Mouse (Mus musculus): ENCODE data around the gene Tmem200a. TPM values are rescaled to one million over a fixed set of nuclear protein-coding genes. Genes with fewer than 3 reads are reported as not detected.

Tmem200a gene
- 0.64 and 1.5 TPM in 2 replicates for polyA plus RNA-seq (2016; fragmentation: Nextera tagmentation; extraction: Ambion mirVana)

DNA sequence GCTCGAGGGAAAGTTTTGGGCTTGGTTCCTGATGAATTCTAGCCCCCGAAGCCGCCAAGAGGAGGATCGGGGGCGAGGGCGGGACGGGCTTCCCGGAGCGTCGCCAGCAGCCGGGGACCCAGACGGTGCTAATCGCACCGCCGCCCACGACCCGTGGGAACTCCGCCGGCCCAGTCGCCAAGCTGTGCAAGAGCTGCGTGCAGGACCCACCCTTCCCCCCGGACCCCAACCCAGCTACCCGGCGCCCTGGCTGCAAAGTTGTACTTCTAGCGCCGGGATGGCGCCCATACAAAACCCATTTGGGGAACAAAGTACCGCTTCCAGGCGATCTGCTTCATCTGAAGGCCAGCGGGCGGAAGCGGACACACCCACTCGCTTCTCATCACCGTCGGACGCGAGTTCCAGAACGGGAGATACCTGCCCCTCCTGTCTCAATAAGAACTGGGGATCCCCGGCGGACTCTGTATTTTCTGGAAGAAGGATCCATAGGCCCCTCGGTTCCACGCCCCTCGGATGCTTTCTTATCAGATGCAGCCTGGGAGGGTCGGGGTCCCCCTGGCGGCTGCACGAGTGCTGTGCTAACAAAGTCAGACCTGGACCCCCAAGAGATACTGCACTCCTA lies at the start of gene Tmem200a:
TSS of gene Tmem200a (minus strand) at position 532 of the 622 bp plus-strand sequence.
- DNase-seq (ENCODE audit: low spot score): no peak
- Histone ChIP-seq H3K9me3 (no peaks in the 10 kb centered on the region), H3K4me3 (peak within 1 kb of the TSS; percentile 65), H3K27me3 (ENCODE audit: insufficient read depth, poor library complexity, severe bottlenecking) (peaks cover 33% of the 10 kb centered on the region), H3K27ac (peak within 1 kb of the TSS; percentile 42; the same call in 1 of the 2 replicates), H3K4me1 (peaks cover 9% of the 10 kb centered on the region), H3K36me3 (no peaks in the 10 kb centered on the region)
- WGBS: under 1% methylated on average over 46 of the region's 46 CpGs

DNA sequence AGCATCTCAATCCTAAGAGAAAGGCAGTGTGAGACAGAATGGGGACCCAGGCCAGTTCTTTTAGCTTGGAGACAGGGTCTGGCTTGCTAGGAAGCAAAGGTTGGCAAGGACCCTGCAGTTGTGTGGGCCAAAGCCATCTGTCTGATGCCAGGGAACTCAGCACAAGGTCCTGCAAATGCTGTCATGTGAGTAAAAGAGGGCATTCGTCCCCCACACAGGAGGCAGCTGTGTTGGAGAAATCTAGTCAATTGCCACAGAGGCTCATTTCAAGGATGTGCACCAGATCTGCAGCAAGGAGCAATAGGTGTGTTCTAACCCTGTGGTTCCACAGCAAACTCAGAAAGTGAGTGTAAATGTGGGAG lies 41.0 kb upstream of the Tmem200a start:
- WGBS: 63% methylated on average over 1 of the region's 1 CpGs
- H3K27ac ChIP-seq: no peak overlapping the region

DNA sequence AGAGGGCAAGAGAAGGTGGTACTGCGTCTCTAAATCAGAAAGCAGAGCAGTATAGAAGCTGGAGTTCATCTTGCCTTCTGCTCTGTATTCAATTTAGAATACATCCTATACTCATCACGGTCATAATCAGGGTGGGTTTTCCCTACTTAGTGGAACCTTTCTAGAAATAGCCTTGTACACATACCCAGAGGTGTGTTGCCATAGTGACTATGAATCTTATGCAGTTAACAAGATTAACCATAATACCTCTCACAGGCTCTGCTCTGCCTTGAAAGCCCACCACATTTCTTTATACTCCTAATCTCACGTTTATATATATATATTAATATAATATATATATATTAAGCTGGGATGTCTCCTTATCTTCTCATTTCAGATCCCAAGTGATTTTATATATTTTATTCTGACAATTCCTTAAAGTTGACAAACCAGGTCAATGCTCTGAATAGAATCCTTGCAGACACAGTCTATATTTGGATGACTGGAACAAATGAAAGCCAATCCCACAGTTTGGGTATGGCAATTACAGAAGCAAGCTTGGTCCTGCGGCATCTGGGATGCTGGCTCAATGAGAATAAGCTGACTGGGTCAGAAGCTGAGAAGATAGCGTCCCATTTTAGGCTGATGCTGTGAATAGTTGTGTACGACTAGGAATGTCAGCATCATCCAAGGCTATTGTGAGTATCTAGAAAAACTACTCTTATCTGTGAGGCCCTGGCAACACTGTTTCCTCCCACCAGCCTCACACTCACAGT lies 40.4 kb upstream of the Tmem200a start:
- Histone ChIP-seq H3K9me3 (no peaks in the 10 kb centered on the region), H3K4me1 (no peaks in the 10 kb centered on the region), H3K27ac (no peak overlapping the region), H3K27me3 (ENCODE audit: insufficient read depth, poor library complexity, severe bottlenecking) (no peaks in the 10 kb centered on the region), H3K36me3 (no peaks in the 10 kb centered on the region), H3K4me3 (no peak overlapping the region)
- 78% methylated on average over 6 of the region's 6 CpGs for WGBS
- no peak for DNase-seq (ENCODE audit: low spot score)

More for the DNA sequence above, 41.0 kb upstream of the Tmem200a start:
- Histone ChIP-seq H3K4me1 (no peaks in the 10 kb centered on the region), H3K9me3 (no peaks in the 10 kb centered on the region), H3K36me3 (no peaks in the 10 kb centered on the region), H3K27me3 (ENCODE audit: insufficient read depth, poor library complexity, severe bottlenecking) (no peaks in the 10 kb centered on the region), H3K4me3 (no peak overlapping the region)
- DNase-seq (ENCODE audit: low spot score): no peak

DNA sequence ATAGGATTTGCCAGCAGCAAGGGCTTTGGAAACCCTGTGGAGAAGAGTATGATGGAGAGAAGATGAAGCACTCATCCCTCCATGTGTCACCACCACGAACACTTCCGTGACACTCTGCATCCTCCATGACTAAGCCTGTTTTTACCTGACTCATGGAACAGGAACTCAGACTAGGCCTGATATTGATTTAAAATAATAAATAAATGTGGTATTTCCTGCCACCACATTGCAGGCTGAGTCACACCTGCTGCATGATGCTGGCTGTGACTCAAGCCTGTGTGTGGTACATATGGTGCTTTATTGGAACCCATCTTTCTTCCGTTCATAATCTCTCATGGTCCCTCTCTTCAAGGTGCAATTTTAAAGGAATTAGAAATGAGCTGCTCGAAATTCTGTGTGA lies 35.6 kb upstream of the Tmem200a start:
- H3K4me1 ChIP-seq: no peaks in the 10 kb centered on the region
- WGBS: 76% methylated on average over 4 of the region's 4 CpGs
- DNase-seq (ENCODE audit: low spot score): no peak
- no peaks in the 10 kb centered on the region for H3K9me3 ChIP-seq
- H3K36me3 ChIP-seq: no peaks in the 10 kb centered on the region
- H3K4me3 ChIP-seq: no peak overlapping the region
- H3K27ac ChIP-seq: no peak overlapping the region
- H3K27me3 ChIP-seq (ENCODE audit: insufficient read depth, poor library complexity, severe bottlenecking): no peaks in the 10 kb centered on the region

DNA sequence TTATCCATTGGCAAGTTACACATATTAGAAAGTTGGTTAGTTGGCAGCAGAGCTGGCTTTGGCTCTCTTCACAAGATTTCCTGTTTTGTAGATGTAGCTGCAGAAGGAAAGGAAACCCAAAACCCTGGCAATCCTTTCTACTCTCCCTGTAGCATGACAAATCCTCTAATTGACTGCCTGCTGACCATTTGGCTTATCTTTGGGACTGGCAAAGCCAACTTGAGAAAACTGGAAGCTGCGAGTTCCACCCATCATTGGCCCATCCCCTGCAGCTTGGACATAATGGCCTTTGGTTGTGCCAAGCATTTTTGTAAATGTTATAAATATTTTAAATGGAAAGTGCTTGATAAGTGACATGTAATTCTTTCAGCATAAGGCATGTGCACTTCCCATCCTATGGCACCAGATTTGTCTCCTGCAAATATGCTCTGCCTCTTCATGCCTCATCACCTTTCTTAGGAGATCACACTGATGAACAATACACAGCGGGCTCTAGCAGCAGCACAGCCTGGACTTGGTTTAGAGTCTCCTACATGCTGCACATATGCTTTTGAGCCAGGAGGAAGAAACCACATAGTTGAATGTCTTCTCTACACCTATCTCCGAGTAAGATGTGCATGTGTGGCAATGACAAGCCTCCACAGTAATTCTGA lies 24.6 kb upstream of the Tmem200a start:
- Histone ChIP-seq H3K27me3 (ENCODE audit: insufficient read depth, poor library complexity, severe bottlenecking) (no peaks in the 10 kb centered on the region), H3K9me3 (no peaks in the 10 kb centered on the region), H3K27ac (no peak overlapping the region), H3K4me1 (no peaks in the 10 kb centered on the region), H3K36me3 (no peaks in the 10 kb centered on the region), H3K4me3 (no peak overlapping the region)
- whole genome bisulfite sequencing: 73% methylated on average over 3 of the region's 3 CpGs
- DNase-seq (ENCODE audit: low spot score): no peak

DNA sequence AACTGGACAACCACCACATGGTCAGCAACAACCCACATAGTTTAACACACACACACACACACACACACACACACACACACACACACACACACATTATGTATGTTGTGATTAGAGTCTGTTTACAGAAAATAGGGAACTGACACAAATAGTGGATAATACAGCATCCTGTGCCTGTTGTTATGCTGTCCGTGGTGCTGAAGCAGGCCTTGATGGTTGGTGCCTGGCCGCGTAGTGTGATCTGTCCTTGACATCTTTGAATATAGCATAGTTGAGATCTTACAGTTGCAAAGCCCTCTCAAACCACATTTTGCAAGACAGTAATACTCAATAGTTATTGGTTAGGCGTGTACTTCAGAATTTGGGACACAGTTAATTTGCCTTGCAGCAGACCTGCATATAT lies 3.2 kb upstream of the Tmem200a start:
- Histone ChIP-seq H3K9me3 (no peaks in the 10 kb centered on the region), H3K27ac (no peak overlapping the region), H3K27me3 (ENCODE audit: insufficient read depth, poor library complexity, severe bottlenecking) (peaks cover 19% of the 10 kb centered on the region), H3K4me1 (peaks cover 9% of the 10 kb centered on the region), H3K4me3 (no peak overlapping the region), H3K36me3 (no peaks in the 10 kb centered on the region)
- no peak for DNase-seq (ENCODE audit: low spot score)
- WGBS: 56% methylated on average over 4 of the region's 4 CpGs

DNA sequence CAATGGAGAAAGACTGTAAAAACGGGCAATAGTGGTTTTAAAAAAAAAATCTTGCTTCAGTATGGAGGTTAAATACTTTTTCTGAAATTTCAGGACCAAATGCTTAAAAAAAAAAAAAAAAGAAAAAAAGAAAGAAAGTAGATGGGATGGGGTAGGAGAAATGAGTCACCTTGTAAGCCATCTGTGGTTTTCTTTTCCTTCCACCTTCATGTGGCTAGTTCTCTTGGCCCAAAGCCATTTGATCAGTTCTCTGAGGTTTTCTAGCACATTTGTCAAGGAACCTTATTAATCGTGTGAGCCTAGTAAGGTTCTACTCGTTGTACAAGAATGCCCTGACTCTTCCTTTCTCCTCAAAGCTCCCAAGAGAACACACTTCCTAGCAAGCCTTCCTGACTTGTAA lies 826 bp upstream of the Tmem200a start:
- no peaks in the 10 kb centered on the region for H3K9me3 ChIP-seq
- no peak overlapping the region for H3K4me3 ChIP-seq
- no peak for DNase-seq (ENCODE audit: low spot score)
- H3K27ac ChIP-seq: no peak overlapping the region
- 73% methylated on average over 3 of the region's 3 CpGs for WGBS
- H3K36me3 ChIP-seq: no peaks in the 10 kb centered on the region
- H3K4me1 ChIP-seq: peaks cover 9% of the 10 kb centered on the region
- H3K27me3 ChIP-seq (ENCODE audit: insufficient read depth, poor library complexity, severe bottlenecking): peaks cover 33% of the 10 kb centered on the region

DNA sequence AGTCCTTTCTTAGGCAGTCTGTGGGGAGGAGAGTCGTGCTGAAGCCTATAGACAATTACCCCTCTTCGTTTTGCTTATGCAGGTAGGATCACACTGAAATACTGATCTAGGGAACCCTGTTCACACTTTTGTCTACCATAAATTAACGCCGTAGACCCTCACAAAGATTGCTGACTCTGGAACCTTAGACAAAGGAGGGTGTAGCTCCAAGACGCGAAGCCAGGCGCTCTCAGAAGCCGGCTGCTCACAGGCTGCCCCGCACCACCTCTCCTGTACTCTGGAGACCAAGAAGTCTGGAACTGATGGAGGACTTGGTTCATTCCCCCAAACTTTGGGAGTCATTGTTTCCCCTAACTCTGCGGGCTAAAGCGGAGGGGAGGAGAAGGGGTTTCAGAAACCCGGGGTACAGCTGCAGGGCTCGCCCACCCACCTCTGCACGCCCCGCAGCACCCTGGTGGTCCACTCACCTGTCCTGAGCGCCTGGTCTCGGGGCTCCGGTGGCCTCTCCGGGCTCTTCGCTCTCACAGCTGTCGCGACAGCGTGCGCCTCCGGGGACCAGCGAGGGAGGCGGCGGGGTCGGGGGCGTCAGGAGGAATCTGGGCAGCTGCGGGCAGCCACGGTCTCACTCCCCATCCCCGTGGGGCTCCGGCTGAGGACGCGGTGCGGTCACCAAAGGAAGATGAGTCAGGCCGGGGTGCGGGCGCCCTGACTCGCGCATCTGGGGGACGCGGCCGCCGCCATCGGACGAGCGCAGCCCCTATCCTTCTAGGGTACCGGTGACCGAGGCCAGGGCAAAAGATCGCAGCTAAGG lies 976 bp downstream of the Tmem200a start, which contains the start of gene Gm9767:
TSS of gene Gm9767 (plus strand) at position 585 of the 811 bp plus-strand sequence.
- Histone ChIP-seq H3K4me1 (peaks cover 9% of the 10 kb centered on the region), H3K27ac (peak within 1 kb of the TSS; percentile 42; the same call in 1 of the 2 replicates), H3K36me3 (no peaks in the 10 kb centered on the region), H3K27me3 (ENCODE audit: insufficient read depth, poor library complexity, severe bottlenecking) (peaks cover 33% of the 10 kb centered on the region), H3K9me3 (no peaks in the 10 kb centered on the region), H3K4me3 (peak within 1 kb of the TSS; percentile 65)
- no peak for DNase-seq (ENCODE audit: low spot score)
- 3% methylated on average over 52 of the region's 52 CpGs for WGBS

DNA sequence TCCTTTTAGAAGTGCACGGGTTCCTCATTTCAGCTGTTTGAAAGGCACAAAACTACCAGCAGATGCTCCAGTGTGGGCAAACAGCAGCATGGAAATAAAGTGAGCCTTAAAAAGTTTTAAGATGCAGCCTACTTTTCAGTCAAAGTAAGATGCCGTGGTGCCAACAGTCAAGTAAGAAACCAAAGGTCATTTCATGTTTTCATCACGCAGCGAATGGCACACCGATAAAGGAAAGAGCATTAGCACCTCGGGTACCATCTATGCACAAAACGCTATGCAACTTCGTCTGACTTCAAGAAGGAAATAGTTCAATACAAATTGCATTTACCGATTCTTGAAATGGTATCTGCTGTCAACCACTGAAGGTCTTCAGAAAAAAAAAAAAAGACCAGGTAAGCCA lies 1.9 kb downstream of the Tmem200a start:
- no peak overlapping the region for H3K27ac ChIP-seq
- H3K4me1 ChIP-seq: peaks cover 9% of the 10 kb centered on the region
- 91% methylated on average over 9 of the region's 9 CpGs for WGBS
- peaks cover 33% of the 10 kb centered on the region for H3K27me3 ChIP-seq (ENCODE audit: insufficient read depth, poor library complexity, severe bottlenecking)
- DNase-seq (ENCODE audit: low spot score): no peak
- H3K9me3 ChIP-seq: no peaks in the 10 kb centered on the region
- no peak overlapping the region for H3K4me3 ChIP-seq
- no peaks in the 10 kb centered on the region for H3K36me3 ChIP-seq

DNA sequence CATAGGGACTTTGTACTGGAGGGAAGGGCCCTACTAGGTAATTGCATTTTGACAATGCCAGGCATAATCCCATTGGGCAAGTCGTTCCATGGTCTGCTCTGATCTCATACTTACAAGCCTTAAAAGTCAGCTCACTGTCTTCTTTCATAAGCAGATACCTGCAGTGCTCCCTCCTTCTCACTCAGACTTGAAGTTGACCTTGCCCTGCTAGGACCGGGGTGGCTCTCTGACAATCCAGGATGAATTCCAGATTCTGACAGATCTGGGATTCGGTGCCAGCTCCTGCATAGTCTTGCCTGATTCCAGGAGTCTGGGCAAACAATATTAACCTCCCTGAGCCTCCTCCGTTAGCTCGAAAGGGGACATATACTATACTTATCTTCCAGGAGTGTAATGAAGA lies 6.9 kb downstream of the Tmem200a start:
- H3K9me3 ChIP-seq: no peaks in the 10 kb centered on the region
- DNase-seq (ENCODE audit: low spot score): no peak
- peaks cover 13% of the 10 kb centered on the region; the same call in 1 of the 2 replicates for H3K27me3 ChIP-seq (ENCODE audit: insufficient read depth, poor library complexity, severe bottlenecking)
- no peaks in the 10 kb centered on the region for H3K4me1 ChIP-seq
- WGBS: 78% methylated on average over 5 of the region's 5 CpGs
- H3K27ac ChIP-seq: no peak overlapping the region
- no peak overlapping the region for H3K4me3 ChIP-seq
- no peaks in the 10 kb centered on the region for H3K36me3 ChIP-seq

DNA sequence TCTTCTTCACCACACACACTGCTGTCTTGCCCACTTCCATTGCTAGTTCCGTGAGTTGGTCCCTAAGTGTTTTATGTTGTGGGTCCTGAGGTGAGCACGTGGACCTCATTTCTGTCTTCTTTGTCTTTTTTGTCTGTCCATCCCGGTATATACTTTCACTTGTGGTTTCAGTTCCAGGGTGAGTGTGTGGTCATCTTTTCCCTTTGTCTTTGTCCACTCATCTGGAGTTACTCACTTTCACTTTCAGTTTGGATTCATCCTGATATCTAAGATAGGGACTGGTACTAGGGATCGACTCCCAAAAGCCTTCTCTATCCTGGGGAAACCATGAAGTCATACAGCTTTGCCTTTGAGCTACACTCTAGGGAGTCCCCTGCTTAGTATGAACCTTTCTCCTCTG lies 15.8 kb downstream of the Tmem200a start:
- no peak overlapping the region for H3K27ac ChIP-seq
- H3K4me3 ChIP-seq: no peak overlapping the region
- WGBS: 80% methylated on average over 4 of the region's 4 CpGs
- no peaks in the 10 kb centered on the region for H3K9me3 ChIP-seq
- DNase-seq (ENCODE audit: low spot score): no peak
- no peaks in the 10 kb centered on the region for H3K4me1 ChIP-seq
- H3K36me3 ChIP-seq: no peaks in the 10 kb centered on the region
- H3K27me3 ChIP-seq (ENCODE audit: insufficient read depth, poor library complexity, severe bottlenecking): no peaks in the 10 kb centered on the region

DNA sequence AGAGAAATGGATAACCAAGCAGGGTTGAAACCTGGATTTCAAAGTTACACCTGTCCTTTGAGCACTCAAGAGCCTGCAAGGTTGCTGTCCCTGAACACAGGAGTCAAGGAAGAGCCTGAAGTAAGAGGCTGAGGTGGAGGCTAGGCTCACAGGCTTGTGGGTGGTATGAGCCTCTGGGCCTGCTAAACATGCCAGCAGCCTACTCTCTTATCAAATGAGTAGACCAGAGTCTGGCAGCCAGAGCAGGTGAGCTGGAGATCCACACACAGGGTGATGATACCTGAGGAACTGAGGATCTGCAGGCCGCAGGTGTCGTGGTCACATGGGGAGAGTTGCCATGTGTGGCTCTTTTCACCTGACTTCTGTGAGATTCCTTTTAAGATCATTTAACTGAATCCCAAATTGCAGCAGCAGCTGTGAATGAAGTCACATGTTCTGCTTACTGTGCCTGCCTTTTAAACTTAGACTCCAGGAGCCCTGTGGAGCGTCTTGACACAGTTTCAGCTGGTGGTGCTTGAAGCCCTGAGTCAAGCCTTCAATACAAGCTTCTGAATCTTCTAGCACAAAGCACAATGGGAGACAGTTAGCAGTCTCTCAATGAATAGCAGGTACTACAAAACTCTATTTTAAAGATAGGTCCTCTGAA lies 19.1 kb downstream of the Tmem200a start:
- H3K9me3 ChIP-seq: no peaks in the 10 kb centered on the region
- no peaks in the 10 kb centered on the region for H3K36me3 ChIP-seq
- no peak for DNase-seq (ENCODE audit: low spot score)
- no peaks in the 10 kb centered on the region for H3K4me1 ChIP-seq
- H3K27me3 ChIP-seq (ENCODE audit: insufficient read depth, poor library complexity, severe bottlenecking): no peaks in the 10 kb centered on the region
- no peak overlapping the region for H3K27ac ChIP-seq
- H3K4me3 ChIP-seq: no peak overlapping the region
- WGBS: 85% methylated on average over 3 of the region's 3 CpGs

Data from heart, embryonic 10.5 days (tissue).